Mouse (Mus musculus) lung, embryonic 16.5 days (tissue): ENCODE data around the gene Cela2a. TPM values are rescaled to one million over a fixed set of nuclear protein-coding genes. Genes with fewer than 3 reads are reported as not detected.
"Not testable (repeated sequence)": the region's sequence is repeated elsewhere in the genome, so short reads cannot be mapped to it uniquely, and the experiment has no call there.

ENCODE experiments used
- ATAC-seq: fragments of 200-750 bp; cut with Nextera tagmentation; 2 replicates; pipeline ENCODE4 v1.8.0; 2017; ENCODE audit warnings: low read depth, mild to moderate bottlenecking, moderate library complexity
- H3K27ac ChIP-seq: fragments of 300-500 bp; sonication (generic); 2 replicates; pipeline ENCODE4 v1.5.1; 2014; ENCODE audit warnings: mild to moderate bottlenecking, control low read depth, low read length
- H3K27me3 ChIP-seq: fragments of 300-500 bp; sonication (generic); 2 replicates; pipeline ENCODE4 v1.6.1; 2014; ENCODE audit warnings: low read depth, low read length, mixed read lengths; ENCODE audit not compliant: control insufficient read depth, insufficient read depth
- H3K36me3 ChIP-seq: fragments of 300-500 bp; sonication (generic); 2 replicates; pipeline ENCODE4 v1.6.1; 2014; ENCODE audit warnings: low read length; ENCODE audit not compliant: control insufficient read depth, insufficient read depth
- H3K4me1 ChIP-seq: fragments of 300-500 bp; sonication (generic); replicated peaks from 2 replicates; pipeline ENCODE4 v1.6.1; 2014; ENCODE audit warnings: low read length, mixed read lengths; ENCODE audit not compliant: control insufficient read depth, insufficient read depth
- H3K4me2 ChIP-seq: fragments of 300-500 bp; sonication (generic); 2 replicates; pipeline ENCODE4 v1.6.1; 2014; ENCODE audit warnings: low read depth, low read length, control low read depth
- H3K4me3 ChIP-seq: fragments of 300-500 bp; sonication (generic); 2 replicates; pipeline ENCODE4 v1.5.1; 2014; ENCODE audit warnings: mild to moderate bottlenecking, low read length, control low read depth
- H3K9ac ChIP-seq: fragments of 300-500 bp; sonication (generic); 2 replicates; pipeline ENCODE4 v1.6.1; 2014; ENCODE audit warnings: low read length, control low read depth
- H3K9me3 ChIP-seq: fragments of 300-500 bp; sonication (generic); 2 replicates; pipeline ENCODE4 v1.6.1; 2016; ENCODE audit warnings: low read length; ENCODE audit not compliant: control insufficient read depth
- WGBS: fragments of 180-500 bp; shearing (Covaris S2); extraction: QIAGEN DNeasy Blood & Tissue Kit; methylation state at CpG from one replicate; pipeline ENCODE4 v1.1.7; 2014; 5-methylcytosine and 5-hydroxymethylcytosine counted together
- polyA plus RNA-seq: library from polyadenylated mRNA; unstranded; fragments of >200 nt; fragmentation: Nextera tagmentation; extraction: Ambion mirVana; gene quantifications from 2 replicates; pipeline ENCODE4 v1.2.1, GENCODE M21; 2015

Cela2a gene
- polyA plus RNA-seq, 1 experiment from 2014 or later: not detected

GRCm38 (mm10) chr4:141787046-141787445, 38.9 kb downstream of the Cela2a start:
- Histone ChIP-seq H3K4me2 (no peak overlapping the region), H3K4me3 (no peak overlapping the region), H3K36me3 (peaks cover 20% of the 10 kb centered on the region), H3K9me3 (no peaks in the 10 kb centered on the region), H3K27me3 (no peaks in the 10 kb centered on the region), H3K9ac (no peak overlapping the region), H3K27ac (peak overlapping the region; percentile 53), H3K4me1 (peaks cover 11% of the 10 kb centered on the region)
- ATAC-seq: no peak
- 45% methylated on average over 6 of the region's 6 CpGs for WGBS

- Histone ChIP-seq H3K27me3 (no peaks in the 10 kb centered on the region), H3K4me1 (peaks cover 11% of the 10 kb centered on the region), H3K36me3 (peaks cover 23% of the 10 kb centered on the region), H3K27ac (peak overlapping the region; percentile 7), H3K9me3 (no peaks in the 10 kb centered on the region), H3K4me2 (no peak overlapping the region), H3K4me3 (no peak overlapping the region), H3K9ac (no peak overlapping the region; the same call in 1 of the 2 replicates)
- ATAC-seq: no peak
- WGBS: 64% methylated on average over 13 of the region's 13 CpGs
These were observed 39.8 kb downstream of the Cela2a start for GRCm38 (mm10) chr4:141786141-141786540.

GRCm38 (mm10) chr4:141784835-141785234, 41.1 kb downstream of the Cela2a start:
- H3K4me1 ChIP-seq: peaks cover 8% of the 10 kb centered on the region
- no peak overlapping the region for H3K9ac ChIP-seq
- H3K4me2 ChIP-seq: no peak overlapping the region
- no peaks in the 10 kb centered on the region for H3K27me3 ChIP-seq
- ATAC-seq: no peak
- no peak overlapping the region for H3K4me3 ChIP-seq
- 73% methylated on average over 5 of the region's 5 CpGs for WGBS
- H3K9me3 ChIP-seq: no peaks in the 10 kb centered on the region
- H3K27ac ChIP-seq: no peak overlapping the region
- H3K36me3 ChIP-seq: peaks cover 32% of the 10 kb centered on the region

- Histone ChIP-seq H3K27me3 (no peaks in the 10 kb centered on the region), H3K4me2 (no peak overlapping the region), H3K27ac (no peak overlapping the region), H3K4me3 (no peak overlapping the region), H3K9me3 (no peaks in the 10 kb centered on the region), H3K9ac (no peak overlapping the region), H3K36me3 (peaks cover 35% of the 10 kb centered on the region), H3K4me1 (no peaks in the 10 kb centered on the region; the same call in 1 of the 2 replicates)
- 93% methylated on average over 8 of the region's 8 CpGs for WGBS
- no peak for ATAC-seq
These were observed 44.6 kb downstream of the Cela2a start for GRCm38 (mm10) chr4:141781201-141781985.

GRCm38 (mm10) chr4:141779828-141780227, 46.1 kb downstream of the Cela2a start:
- Histone ChIP-seq H3K36me3 (peaks cover 41% of the 10 kb centered on the region), H3K9me3 (no peaks in the 10 kb centered on the region), H3K4me2 (no peak overlapping the region), H3K4me1 (no peaks in the 10 kb centered on the region), H3K9ac (no peak overlapping the region), H3K27ac (no peak overlapping the region), H3K4me3 (no peak overlapping the region), H3K27me3 (no peaks in the 10 kb centered on the region)
- 81% methylated on average over 8 of the region's 8 CpGs for WGBS
- no peak for ATAC-seq

- WGBS: 82% methylated on average over 4 of the region's 4 CpGs
- H3K27me3 ChIP-seq, H3K4me2 ChIP-seq, H3K4me3 ChIP-seq, H3K9me3 ChIP-seq, H3K27ac ChIP-seq, H3K9ac ChIP-seq, H3K4me1 ChIP-seq, ATAC-seq: not testable (repeated sequence)
- peaks cover 23% of the 10 kb centered on the region for H3K36me3 ChIP-seq
These were observed 52.9 kb downstream of the Cela2a start for GRCm38 (mm10) chr4:141773019-141773418.

- Histone ChIP-seq H3K36me3 (peaks cover 21% of the 10 kb centered on the region; the same call in 1 of the 2 replicates), H3K9ac (no peak overlapping the region), H3K4me1 (peaks cover 18% of the 10 kb centered on the region), H3K27me3 (no peaks in the 10 kb centered on the region), H3K4me3 (no peak overlapping the region), H3K4me2 (no peak overlapping the region), H3K9me3 (no peaks in the 10 kb centered on the region), H3K27ac (no peak overlapping the region)
- 83% methylated on average over 8 of the region's 8 CpGs for WGBS
- no peak for ATAC-seq
These were observed 54.1 kb downstream of the Cela2a start for GRCm38 (mm10) chr4:141771823-141772222.

- peaks cover 23% of the 10 kb centered on the region for H3K4me1 ChIP-seq
- ATAC-seq: no peak
- H3K9ac ChIP-seq: no peak overlapping the region
- H3K36me3 ChIP-seq: peaks cover 16% of the 10 kb centered on the region; the same call in 1 of the 2 replicates
- WGBS: 45% methylated on average over 8 of the region's 8 CpGs
- no peaks in the 10 kb centered on the region for H3K27me3 ChIP-seq
- H3K4me3 ChIP-seq: no peak overlapping the region
- H3K4me2 ChIP-seq: no peak overlapping the region
- no peaks in the 10 kb centered on the region for H3K9me3 ChIP-seq
- no peak overlapping the region for H3K27ac ChIP-seq
These were observed 56.3 kb downstream of the Cela2a start for GRCm38 (mm10) chr4:141769501-141770160.

- 50% methylated on average over 19 of the region's 19 CpGs for WGBS
- Histone ChIP-seq H3K4me2 (peak overlapping the region; percentile 19; the same call in 1 of the 2 replicates), H3K4me3 (no peak overlapping the region), H3K4me1 (peaks cover 23% of the 10 kb centered on the region), H3K36me3 (peaks cover 17% of the 10 kb centered on the region), H3K27ac (peak overlapping the region; percentile 92), H3K9me3 (no peaks in the 10 kb centered on the region), H3K9ac (peak overlapping the region; percentile 29), H3K27me3 (no peaks in the 10 kb centered on the region)
- peak; percentile 86 for ATAC-seq
These were observed 58.5 kb downstream of the Cela2a start for GRCm38 (mm10) chr4:141767353-141768036.
